Mouse (Mus musculus) stomach, postnatal 0 days (tissue): ENCODE measurements around the gene Nme1. TPM values are rescaled to one million over a fixed set of nuclear protein-coding genes. Genes with fewer than 3 reads are reported as not detected.

Source experiments
- ATAC-seq: fragments of 200-750 bp; cut with Nextera tagmentation; 2 replicates; pipeline ENCODE4 v1.8.0; 2017; ENCODE audit not compliant: low FRiP score, low TSS enrichment
- DNase-seq: peaks from one replicate; pipeline ENCODE4 v3.0.0-alpha.2; 2016; ENCODE audit warnings: low spot score
- H3K27ac ChIP-seq: fragments of 300-500 bp; sonication (generic); replicated peaks from 2 replicates; pipeline ENCODE4 v1.5.1; 2014; ENCODE audit warnings: mild to moderate bottlenecking, control low read depth
- H3K27me3 ChIP-seq: fragments of 300-500 bp; sonication (generic); 2 replicates; pipeline ENCODE4 v1.6.1; 2014; ENCODE audit warnings: low read length; ENCODE audit not compliant: control insufficient read depth, insufficient read depth
- H3K36me3 ChIP-seq: fragments of 300-500 bp; sonication (generic); 2 replicates; pipeline ENCODE4 v1.6.1; 2014; ENCODE audit warnings: low read length, mixed read lengths; ENCODE audit not compliant: control insufficient read depth, insufficient read depth
- H3K4me1 ChIP-seq: fragments of 300-500 bp; sonication (generic); replicated peaks from 2 replicates; pipeline ENCODE4 v1.6.1; 2014; ENCODE audit warnings: antibody characterized with exemption; ENCODE audit not compliant: control insufficient read depth, insufficient read depth
- H3K4me2 ChIP-seq: fragments of 300-500 bp; sonication (generic); replicated peaks from 2 replicates; pipeline ENCODE4 v1.6.1; 2014; ENCODE audit warnings: low read depth, mild to moderate bottlenecking, control low read depth, moderate library complexity
- H3K4me3 ChIP-seq: fragments of 300-500 bp; sonication (generic); 2 replicates; pipeline ENCODE4 v1.5.1; 2014; ENCODE audit warnings: low read depth, low read length, control low read depth
- H3K9ac ChIP-seq: fragments of 300-500 bp; sonication (generic); 2 replicates; pipeline ENCODE4 v1.6.1; 2014; ENCODE audit warnings: mild to moderate bottlenecking, low read length, control low read depth, mixed read lengths
- H3K9me3 ChIP-seq: fragments of 300-500 bp; sonication (generic); 2 replicates; pipeline ENCODE4 v1.6.1; 2016; ENCODE audit warnings: low read length; ENCODE audit not compliant: control insufficient read depth
- CTCF ChIP-seq: IDR thresholded peaks from 2 replicates; pipeline ENCODE4 v1.5.1; 2016; ENCODE audit warnings: antibody characterized with exemption, low read depth, mild to moderate bottlenecking, moderate library complexity
- EP300 ChIP-seq: optimal IDR thresholded peaks from 2 replicates; pipeline ENCODE3; 2016; ENCODE audit warnings: antibody characterized with exemption
- WGBS: fragments of 180-500 bp; shearing (Covaris S2); extraction: QIAGEN DNeasy Blood & Tissue Kit; methylation state at CpG from one replicate; pipeline ENCODE4 v1.1.7; 2014; 5-methylcytosine and 5-hydroxymethylcytosine counted together
- polyA plus RNA-seq: library from polyadenylated mRNA; unstranded; fragments of >200 nt; fragmentation: Nextera tagmentation; extraction: Ambion mirVana; gene quantifications from 2 replicates; pipeline ENCODE4 v1.2.1, GENCODE M21; 2015

Gene Nme1
- polyA plus RNA-seq, 1 experiment from 2014 or later = 106 TPM

DNA sequence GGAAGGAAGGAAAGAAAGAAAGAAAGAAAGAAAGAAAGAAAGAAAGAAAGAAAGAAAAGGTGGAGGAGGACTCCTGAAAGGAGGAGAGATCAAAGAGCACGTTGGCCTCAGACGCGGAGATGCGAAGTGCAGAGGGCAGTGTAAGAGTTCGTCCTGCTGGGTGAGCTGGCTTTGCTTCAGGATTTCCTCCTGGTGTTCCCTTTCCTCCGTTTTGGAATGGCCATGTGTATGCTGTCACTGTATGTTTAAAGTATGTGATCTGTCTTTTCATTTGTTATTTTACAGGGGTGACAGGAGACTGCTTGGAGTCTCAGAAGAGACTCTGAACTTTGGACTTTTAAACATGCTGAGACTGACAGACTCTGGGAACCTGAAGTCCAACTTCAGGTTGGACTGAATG lies 6.8 kb downstream of the Nme1 start:
- DNase-seq (no peak), ATAC-seq (no peak)
- WGBS = 81% methylated on average over 6 of the region's 6 CpGs
- TF ChIP-seq EP300 (no peak), CTCF (no peak)
- Histone ChIP-seq H3K36me3 (peaks cover 9% of the 10 kb centered on the region; the same call in 1 of the 2 replicates), H3K9me3 (no peaks in the 10 kb centered on the region), H3K4me3 (no peak overlapping the region), H3K27ac (no peak overlapping the region), H3K4me1 (0 out of 2 replicates have a peak, but pooled peaks cover under 1% of the 10 kb centered on the region), H3K27me3 (no peaks in the 10 kb centered on the region), H3K4me2 (no peak overlapping the region), H3K9ac (no peak overlapping the region)

DNA sequence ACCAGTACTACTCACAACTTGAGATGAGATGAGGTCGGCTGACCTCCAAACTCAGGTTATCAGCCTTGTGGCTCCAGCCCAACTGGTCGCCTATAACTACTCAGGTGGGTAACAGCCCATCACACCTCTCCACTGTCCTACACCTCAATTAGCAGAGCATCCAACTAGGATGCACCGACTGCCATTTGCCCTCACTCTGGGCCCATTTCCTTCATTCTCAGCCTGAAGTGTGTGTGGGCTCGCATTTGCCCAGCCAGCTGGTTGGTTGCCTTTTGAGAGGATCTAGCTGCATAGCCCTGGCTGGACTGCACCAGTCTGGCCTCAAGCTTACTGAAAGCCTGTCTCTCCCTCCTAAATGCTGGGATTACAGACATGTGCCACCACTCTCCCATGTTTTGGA lies 10.6 kb downstream of the Nme1 start:
- Histone ChIP-seq H3K27ac (no peak overlapping the region), H3K36me3 (peaks cover under 1% of the 10 kb centered on the region; the same call in 1 of the 2 replicates), H3K4me2 (no peak overlapping the region), H3K27me3 (no peaks in the 10 kb centered on the region), H3K9me3 (no peaks in the 10 kb centered on the region), H3K4me3 (no peak overlapping the region), H3K4me1 (0 out of 2 replicates have a peak, but pooled peaks cover 6% of the 10 kb centered on the region), H3K9ac (no peak overlapping the region)
- ATAC-seq (no peak), DNase-seq (no peak)
- 82% methylated on average over 4 of the region's 4 CpGs for WGBS
- TF ChIP-seq EP300 (no peak), CTCF (no peak)

DNA sequence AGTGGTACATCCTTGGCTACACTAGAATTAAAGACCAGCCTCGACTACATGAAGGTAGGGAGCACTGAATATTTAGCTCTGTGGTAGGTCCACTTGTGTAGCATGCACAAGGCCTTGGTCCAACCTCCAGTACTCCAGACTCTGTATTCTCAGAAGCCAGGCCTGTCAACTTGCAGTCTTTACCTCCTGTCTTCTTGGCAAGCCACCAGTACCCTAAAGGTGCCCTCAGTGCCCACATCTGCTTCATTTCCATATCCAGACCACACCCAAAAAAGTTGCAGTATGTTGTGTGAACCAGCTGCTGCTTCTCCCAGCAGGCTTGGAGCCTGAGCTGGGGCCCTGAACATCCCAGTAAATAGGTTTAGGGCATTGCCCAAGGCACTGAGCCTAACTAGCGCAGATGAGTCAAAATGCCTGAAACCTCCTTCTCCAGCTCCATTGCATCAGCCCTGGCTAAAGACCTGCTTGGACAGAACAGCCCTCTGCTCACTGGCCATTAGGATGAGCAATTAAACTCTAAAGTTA lies 11.2 kb downstream of the Nme1 start:
- no peak overlapping the region for H3K4me3 ChIP-seq
- H3K4me1 ChIP-seq = 0 out of 2 replicates have a peak, but pooled peaks cover 6% of the 10 kb centered on the region
- ATAC-seq (no peak), DNase-seq (no peak)
- H3K4me2 ChIP-seq = no peak overlapping the region
- H3K27me3 ChIP-seq = no peaks in the 10 kb centered on the region
- H3K9ac ChIP-seq = no peak overlapping the region
- no peaks in the 10 kb centered on the region for H3K9me3 ChIP-seq
- 71% methylated on average over 2 of the region's 2 CpGs for WGBS
- TF ChIP-seq EP300 (no peak), CTCF (no peak)
- H3K27ac ChIP-seq = 0 out of 2 replicates have a peak overlapping the region, but pooled peaks have one; percentile 24
- H3K36me3 ChIP-seq = no peaks in the 10 kb centered on the region; the same call in 1 of the 2 replicates

DNA sequence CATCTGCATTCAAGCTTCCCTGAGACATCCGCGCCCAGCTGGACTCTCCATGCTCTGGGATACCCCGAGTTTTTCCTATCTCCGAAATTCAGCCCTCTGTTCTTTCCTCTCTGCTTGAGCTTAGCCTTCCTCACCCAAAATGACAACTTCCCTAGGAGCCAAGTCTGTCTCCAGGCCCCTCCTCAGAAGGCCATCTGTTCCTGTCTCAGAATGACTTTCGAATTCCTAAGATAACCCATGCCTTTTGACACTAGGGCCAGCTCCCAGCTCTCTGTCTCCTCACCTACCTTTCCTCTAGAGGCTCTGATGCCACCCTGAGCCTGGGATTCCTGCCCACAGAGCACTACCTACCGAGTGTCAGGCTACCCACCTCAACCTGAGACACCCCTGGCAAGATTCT lies 12.2 kb downstream of the Nme1 start, which contains the start of gene Nme2:
Gene Nme2 (minus strand): TSS at position 101 of the 400 bp plus-strand sequence.
- Histone ChIP-seq H3K27me3 (no peaks in the 10 kb centered on the region), H3K36me3 (no peaks in the 10 kb centered on the region; the same call in 1 of the 2 replicates)
- ATAC-seq = 0 out of 2 replicates have a peak, but pooled peaks have one; percentile 8

DNA sequence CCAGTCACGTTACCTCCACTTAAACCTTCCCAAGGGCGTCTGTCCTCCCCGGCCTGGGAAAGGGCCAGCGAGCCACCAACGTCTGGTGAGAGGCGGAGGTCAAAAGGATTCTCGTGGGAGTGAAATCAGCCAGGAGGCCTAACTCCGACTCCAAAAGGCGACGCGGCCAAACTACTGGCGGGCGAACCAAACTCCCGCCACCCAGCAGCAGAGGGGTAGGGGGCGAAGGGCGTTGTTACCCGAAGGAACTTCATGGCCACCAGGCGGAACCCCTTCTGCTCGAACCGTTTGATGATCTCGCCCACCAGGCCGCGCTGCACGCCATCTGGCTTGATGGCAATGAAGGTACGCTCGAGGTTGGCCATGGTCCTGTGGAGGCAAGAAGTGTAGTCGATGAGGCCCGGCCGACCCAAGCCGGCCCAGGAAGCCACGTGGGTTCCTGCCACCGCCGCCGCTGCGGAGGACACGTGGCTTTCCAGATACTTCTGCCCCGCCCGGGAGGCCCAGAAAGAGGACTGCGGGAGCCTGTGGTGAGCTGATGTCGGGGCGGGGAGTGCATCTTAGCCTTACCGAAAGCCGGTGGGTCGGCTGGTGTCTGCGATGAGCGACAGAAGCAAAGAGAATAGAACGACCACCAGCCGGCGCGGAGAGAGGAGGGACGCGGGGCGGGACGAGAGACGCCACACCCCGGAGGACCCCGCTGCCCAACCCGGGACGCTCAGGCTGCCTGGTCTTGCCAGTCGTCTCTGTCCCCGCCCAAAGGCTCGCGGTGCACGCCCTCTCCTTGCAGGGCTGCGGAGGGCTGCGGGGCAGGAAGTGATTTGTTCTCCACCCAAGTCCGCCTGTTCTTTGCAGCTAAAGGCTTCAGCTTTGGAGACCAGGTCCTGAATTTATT lies 12.8 kb downstream of the Nme1 start:
- no peaks in the 10 kb centered on the region for H3K27me3 ChIP-seq
- DNase-seq (peak; percentile 95), ATAC-seq (peak; percentile 97)
- no peaks in the 10 kb centered on the region; the same call in 1 of the 2 replicates for H3K36me3 ChIP-seq
- H3K9me3 ChIP-seq = no peaks in the 10 kb centered on the region
- peak overlapping the region; percentile 51 for H3K4me3 ChIP-seq
- peak overlapping the region; percentile 93 for H3K27ac ChIP-seq
- H3K9ac ChIP-seq = peak overlapping the region; percentile 66
- peak overlapping the region; percentile 82 for H3K4me2 ChIP-seq
- 0 out of 2 replicates have a peak, but pooled peaks cover 6% of the 10 kb centered on the region for H3K4me1 ChIP-seq
- WGBS = under 1% methylated on average over 66 of the region's 67 CpGs
- TF ChIP-seq CTCF (peak; percentile 59), EP300 (peak; percentile 49)

More for the DNA sequence above, 12.2 kb downstream of the Nme1 start, which contains the start of gene Nme2:
- Histone ChIP-seq H3K9me3 (no peaks in the 10 kb centered on the region), H3K27ac (peak within 1 kb of the TSS; percentile 93), H3K4me3 (peak within 1 kb of the TSS; percentile 51), H3K4me1 (0 out of 2 replicates have a peak, but pooled peaks cover 6% of the 10 kb centered on the region), H3K9ac (peak within 1 kb of the TSS; percentile 66), H3K4me2 (peak within 1 kb of the TSS; percentile 82)
- WGBS = 2% methylated on average over 6 of the region's 6 CpGs
- peak; percentile 31 for DNase-seq
- no peak for TF ChIP-seq CTCF
- TF ChIP-seq EP300 = peak; percentile 7
